Mouse (Mus musculus): ENCODE measurements around the gene Vmn1r185.
"Not testable (repeated sequence)": the region's sequence is repeated elsewhere in the genome, so short reads cannot be mapped to it uniquely, and the experiment has no call there.

Gene Vmn1r185

DNA sequence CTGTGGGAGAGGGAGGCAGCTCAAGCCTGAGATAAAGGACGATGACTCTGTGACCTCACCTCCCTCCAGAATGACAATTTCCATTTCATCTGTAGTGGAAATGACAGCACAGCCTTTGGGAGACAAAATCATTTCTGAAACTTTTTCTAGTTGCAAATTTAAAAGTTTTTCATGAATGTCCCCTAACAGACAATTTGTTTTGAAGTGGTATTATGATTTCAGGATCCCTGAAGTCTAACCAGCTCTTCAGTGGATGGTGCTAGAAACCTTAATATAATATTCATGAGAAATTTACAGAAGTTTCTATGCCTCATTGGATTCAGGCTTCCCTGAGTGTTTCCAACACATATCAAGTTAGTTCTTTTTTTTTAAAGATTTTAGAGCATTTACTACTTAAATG lies at the start of gene Vmn1r185:
Vmn1r185 (minus strand) TSS at position 101 of the 400 bp plus-strand sequence.
- not testable (repeated sequence) for DNase-seq

DNA sequence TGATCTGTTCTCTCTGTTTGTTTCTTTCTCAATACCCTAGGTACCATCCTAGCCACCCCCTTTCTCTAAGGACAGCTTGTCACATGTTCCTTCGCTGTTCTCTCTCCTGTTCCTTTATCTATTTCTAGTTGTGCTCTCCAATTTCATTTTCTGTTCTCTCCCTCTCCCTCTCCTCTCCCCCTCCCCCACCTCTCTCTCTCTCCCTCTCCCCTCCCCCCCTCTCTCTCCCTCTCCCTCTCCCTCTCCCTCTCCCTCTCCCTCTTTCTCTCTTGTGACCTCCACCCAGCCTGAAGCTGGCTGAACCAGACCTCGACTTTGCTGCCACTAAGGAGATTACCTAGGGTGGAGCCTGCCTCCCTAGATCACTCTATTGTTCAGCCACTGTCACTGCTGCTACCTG lies 49.2 kb upstream of the Vmn1r185 start:
- DNase-seq = not testable (repeated sequence)

DNA sequence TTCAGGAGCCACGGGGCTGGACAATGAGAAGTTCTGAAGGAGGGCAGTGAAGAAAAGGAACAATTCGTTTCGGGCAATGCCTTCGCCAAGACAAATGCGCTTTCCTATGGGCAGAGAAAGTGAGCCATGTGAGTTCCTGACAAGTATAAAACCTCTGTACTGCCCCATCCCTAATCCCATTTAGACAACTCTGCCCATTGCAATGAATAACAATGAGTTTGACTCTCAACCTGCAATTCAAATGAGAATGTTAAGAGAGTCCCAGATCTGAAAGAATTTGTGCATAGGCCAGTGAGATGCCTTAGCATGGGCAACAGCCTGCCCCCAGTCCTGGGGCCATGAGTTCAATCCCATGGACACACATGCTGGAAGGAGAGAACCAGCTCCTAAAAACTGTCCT lies 47.7 kb upstream of the Vmn1r185 start:
- no peak for DNase-seq

DNA sequence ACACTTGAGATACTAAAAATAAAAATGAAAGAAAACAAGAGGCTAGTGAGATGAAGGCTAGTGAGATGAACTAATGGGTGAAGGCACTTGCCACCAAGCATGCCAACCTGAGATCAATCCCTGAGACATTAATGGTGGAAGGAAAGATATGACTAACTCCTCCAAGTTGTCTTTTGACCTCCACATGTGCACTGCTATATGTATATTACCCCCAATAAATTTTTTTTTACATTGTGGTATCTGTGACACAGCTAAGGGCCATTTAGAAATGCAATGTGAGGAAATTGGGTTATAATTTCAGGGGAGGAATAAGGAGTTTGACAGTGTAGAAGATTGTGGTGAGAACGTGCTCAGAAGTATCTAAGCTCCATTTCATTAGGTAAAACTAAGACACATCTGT lies 28.5 kb downstream of the Vmn1r185 start:
- no peak for DNase-seq

DNA sequence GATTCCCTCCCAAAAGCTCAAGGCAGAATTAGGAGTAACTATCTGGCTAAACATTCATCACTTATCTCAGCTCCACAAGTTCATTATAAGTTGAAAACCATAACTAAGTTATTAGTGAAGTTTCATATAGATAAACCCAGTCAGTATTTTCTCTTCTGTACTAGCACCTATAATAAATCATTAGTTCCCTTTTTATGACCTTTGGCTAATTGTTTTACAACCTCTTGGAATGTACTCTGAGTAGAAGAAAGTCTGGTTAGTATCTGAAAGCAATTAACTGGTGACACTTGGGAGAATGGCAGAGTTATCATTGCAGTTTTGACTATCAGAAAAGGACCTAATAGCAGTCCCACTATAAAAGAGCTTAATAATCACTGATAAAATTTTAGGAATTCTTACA lies 29.2 kb downstream of the Vmn1r185 start:
- no peak for DNase-seq

Data from kidney, adult 11 months (tissue).